Mouse (Mus musculus): Measurements from ENCODE around the gene Rrm1.
"Not testable (repeated sequence)": the region's sequence is repeated elsewhere in the genome, so short reads cannot be mapped to it uniquely, and the experiment has no call there.

Gene Rrm1

DNA sequence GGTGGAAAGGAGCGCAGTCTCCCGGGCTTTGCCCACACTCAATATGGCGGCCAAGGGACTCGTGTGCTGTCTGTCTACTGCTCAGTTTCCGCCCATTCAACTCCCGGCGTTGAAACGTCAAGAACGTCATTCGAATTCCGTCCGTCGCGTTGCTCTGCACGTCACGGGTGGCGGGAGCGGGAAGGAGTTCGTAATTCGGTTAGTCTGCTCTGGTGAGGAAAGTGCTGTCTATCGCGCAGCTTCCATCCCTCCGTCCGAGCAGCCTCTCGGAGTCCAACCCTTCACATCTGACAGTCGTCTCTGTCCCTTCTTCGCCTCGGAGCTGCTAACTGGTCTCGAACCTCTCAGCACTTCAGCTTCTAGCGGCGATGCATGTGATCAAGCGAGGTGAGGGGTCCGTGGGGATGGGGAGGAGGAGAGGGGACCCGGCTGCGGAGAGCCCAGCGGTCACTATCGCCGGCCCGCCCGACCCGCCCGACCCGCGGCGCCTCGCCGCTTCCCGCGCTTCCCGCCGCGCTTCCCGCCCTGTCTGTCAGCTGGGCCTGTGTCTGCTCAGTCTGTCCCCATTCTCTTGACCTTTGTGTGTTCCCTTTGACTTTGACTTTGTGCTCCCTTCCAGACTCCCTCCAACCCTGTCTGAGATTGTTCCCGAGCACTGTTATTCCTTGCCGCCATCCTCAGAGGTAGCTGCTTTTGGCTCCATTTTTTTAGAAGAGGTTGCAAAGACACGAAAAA, at the start of gene Rrm1:
Gene Rrm1, plus strand, starts transcription at position 39 of the 735 bp plus-strand sequence.
- peak; percentile 95 for DNase-seq (ENCODE audit: low read depth, low spot score)

DNA sequence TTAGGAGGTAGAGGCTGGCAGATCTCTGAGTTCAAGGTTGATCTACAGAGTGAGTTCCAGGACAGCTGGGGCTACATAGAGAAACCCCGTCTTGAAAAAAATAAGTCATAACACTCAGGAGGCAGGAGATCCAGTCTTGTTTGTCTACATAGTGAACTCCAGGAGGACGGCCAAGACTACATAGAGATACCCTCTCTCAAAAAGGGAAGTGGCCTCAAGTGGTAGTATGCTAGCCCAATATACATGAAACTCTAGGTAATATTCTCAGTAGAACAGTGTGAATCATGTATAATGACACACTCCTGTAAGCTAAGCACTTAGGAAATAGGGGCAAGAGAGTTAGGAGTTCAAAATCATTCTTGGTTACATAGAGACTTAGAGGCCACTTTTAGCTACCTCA, 47.6 kb upstream of the Rrm1 start:
- no peak for DNase-seq (ENCODE audit: low read depth, low spot score)

DNA sequence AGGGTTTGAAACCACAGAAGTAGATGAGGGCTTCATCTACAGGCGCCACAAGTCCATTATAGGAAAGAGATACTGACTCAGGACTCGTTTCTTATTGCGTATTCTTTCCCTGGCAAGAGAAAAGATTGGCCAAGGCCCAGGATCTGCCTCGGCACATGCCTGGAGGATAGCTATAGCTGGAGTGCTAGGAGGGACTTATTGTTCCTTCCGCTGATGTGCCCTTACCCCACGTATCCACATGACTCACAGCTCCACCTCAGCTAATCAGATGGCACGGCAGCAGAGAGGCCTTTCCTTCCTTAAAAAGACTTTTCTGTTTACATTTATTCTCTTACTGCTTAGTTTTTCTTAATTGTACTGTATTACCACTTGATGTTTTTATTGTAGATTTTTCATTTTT, 45.6 kb upstream of the Rrm1 start:
- DNase-seq (ENCODE audit: low read depth, low spot score), result peak; percentile 18

DNA sequence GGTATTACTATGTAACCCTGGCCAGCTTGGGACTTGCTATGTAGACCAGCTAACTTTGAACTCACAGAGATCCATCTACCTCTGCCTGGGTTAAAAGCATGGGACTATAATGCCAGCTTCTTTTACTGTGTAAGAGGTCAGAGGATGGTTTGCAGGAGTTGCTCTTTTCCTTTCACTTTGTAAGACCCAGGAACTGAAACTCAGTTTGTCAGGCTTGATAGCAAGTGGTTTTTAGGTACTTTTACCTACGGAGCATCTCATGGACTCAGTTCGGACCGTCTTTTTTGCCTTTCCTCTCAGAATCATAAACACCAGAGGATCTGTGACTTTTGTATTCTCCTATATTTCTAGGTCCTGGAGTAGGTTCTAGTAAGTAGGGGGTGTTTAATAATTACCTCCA, 45.2 kb upstream of the Rrm1 start:
- no peak for DNase-seq (ENCODE audit: low read depth, low spot score)

DNA sequence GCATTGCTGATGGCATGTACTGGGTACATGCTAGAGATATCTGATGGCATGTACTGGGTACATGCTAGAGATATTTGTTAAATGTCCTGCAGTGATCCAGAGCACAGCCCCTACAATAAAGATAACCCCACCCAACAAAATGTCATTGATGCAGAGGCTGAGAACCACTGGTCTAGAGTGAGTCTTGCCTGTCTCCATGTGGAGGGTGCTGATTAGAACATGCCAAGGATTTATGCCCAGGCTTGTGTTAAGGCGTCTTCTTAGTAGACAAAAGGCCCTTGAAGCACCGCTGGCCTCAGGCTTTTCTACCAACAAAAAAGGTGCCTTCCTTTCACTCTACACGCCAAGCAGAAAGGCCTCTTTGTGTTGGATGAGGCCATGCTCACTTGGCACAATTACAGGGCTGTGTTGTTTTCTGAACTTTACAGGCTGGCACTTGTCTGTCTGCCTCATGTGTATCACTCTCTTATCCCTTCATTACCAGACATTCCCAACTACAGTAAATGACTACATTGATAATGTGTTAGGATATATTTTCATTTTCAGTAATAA, 42.2 kb upstream of the Rrm1 start:
- no peak for DNase-seq (ENCODE audit: low read depth, low spot score)

DNA sequence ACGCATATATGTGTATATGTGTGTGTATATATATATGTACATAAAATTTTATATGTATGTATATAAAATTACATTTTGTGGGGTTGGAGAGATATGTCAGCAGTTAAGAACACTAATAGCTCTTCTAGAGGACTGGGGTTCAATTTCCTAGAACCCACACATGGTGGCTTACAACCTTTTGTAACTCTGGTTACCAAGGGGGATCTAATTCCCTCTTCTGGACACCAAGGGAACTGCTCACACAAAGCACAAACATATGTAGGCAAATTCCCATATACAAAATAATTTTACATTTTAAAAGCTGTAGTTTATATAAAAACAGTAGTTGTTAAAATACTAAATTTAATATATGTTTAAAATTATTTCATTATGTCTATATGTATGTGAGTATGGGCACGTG, 37.4 kb upstream of the Rrm1 start:
- no peak for DNase-seq (ENCODE audit: low read depth, low spot score)

DNA sequence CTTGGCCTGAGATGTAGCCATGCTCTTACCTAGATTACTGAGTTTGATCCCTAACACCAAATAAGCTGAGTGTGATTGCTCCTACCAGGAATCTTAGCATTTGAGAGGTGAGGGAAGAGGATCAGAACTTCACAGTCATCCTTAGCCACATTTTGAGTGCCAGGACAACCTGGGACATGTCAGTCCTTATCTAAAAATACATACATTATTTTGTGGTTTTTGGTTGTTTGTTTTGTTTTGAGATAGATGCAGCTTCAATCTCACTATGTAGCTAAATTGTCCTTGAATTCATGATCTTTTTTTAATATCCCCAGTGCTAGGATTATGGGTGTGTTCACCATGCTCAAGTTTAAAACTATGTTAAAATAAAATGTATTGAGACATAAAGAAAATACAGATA, 34.1 kb upstream of the Rrm1 start:
- no peak for DNase-seq (ENCODE audit: low read depth, low spot score)

DNA sequence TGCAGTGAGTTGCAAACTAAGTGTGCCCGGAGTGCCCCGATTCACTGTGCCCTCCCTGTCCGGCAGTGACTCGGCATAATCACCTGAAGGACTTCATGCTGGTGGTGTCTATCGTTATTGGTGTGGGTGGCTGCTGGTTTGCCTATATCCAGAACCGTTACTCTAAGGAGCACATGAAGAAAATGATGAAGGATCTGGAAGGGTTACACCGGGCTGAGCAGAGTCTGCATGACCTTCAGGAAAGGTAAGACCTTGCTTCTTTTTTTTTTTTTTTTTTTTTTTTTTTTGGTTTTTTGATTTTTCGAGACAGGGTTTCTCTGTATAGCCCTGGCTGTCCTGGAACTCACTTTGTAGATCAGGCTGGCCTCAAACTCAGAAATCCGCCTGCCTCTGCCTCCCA, 26.2 kb upstream of the Rrm1 start:
- not testable (repeated sequence) for DNase-seq (ENCODE audit: low read depth, low spot score)

DNA sequence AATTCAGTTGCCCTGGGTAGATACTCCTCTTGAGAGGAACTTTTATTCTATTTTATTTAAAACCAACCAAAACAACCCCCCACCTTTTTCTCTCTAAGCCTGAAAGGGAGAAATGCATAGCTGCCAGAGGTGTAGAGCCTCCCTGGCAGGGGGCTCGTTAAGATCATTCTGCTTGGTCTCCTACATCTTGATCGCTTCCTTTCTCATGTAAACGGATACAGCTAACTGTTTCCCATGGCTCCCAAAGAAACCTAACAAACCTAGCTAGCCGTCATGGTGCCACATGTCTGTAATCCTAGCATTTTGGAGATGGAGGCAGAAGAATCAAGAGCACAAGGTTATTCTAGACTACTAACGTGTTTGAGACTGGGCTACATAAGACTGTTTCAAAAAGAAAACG, 25.7 kb upstream of the Rrm1 start:
- no peak for DNase-seq (ENCODE audit: low read depth, low spot score)

DNA sequence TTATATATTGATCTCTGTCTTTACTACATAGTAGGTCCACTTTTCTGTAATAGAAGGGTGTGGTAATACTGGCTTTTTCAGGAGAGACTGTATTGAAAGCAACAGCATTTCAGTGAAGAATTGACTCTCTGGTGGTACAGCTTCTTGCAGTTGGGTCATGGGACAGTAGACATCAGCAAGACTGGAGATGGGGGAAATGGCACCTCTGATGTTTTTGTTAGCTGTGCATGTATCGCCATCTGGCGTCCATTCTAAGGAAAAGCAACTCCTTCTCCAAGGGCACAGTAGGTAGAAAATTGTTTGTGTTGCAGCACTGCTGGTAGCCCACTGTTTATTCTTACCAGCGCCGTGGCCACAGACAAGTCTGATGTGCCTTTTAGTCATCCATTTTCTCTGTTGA, 24.1 kb upstream of the Rrm1 start:
- peak; percentile 81 for DNase-seq (ENCODE audit: low read depth, low spot score)

DNA sequence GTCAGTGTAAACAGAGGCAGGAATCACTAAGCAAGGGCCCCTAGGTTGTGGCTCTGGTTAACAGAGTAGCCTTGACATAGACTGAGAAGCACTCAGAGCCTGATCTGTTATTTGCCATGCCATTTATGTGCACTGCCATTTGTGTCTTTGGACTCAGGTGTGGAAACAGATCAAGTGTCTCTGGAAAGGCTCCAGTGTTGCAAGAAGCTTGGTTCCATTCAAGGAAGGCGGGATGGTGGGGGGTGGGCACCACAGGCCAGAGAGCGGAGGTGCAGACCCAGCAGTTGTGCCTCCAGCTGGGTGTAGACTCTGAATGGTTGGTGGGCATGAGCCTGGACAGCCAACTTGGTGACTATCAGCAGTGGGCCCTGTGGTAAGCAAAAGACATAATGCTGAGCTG, 19.5 kb upstream of the Rrm1 start:
- no peak for DNase-seq (ENCODE audit: low read depth, low spot score)

DNA sequence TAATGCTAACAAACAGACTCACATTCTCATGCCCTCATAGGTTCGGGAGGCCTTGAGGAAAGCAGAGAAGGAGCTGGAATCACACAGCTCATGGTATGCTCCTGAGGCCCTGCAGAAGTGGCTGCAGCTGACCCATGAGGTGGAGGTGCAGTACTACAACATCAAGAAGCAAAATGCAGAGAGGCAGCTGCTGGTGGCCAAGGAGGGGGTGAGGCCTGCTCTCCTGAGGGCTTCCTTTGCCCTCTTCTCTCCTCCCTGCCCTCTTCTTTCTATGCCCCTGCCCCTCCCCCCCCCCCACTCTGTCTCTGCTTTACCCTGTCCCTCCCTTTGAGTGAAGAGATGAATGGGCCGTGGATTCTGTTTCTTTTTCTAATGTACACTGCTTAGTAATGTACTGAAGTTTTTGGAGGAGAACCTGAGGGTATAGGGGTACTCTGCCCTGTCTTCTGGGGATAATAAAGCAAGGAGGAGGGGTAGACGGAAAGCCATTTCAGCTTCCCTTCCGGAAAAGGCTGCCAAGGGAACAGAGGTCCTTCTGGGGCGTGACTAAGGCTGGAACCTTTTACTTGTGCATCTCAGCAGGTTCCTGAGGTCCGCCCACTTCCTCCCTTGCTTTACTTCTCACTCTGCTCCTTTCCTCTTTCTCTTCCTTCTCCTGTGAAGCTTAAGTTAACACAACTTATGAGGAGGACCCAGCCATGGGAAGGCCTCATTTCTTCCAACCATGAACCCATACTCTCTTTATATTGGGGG, 15.4 kb upstream of the Rrm1 start:
- DNase-seq (ENCODE audit: low read depth, low spot score), result no peak

DNA sequence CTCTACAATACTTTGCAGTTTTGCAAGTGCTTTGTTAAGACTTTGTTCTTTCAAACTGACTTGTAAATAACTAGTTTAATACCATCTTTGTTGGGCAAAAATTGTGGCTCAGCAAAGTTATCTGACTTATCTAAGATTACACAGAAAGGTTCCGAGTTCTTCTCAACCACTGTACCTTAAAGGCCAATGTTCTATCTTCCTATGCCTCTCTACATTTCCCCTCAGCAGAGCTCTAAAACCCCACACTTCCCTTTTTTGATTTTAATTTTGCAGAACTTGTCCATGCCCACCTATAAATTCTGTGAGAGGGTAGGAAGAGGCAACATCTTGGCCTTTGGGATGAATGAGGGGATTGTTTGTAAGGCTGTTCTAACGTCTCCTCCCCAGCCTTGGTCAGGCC, 7.2 kb upstream of the Rrm1 start:
- no peak for DNase-seq (ENCODE audit: low read depth, low spot score)

DNA sequence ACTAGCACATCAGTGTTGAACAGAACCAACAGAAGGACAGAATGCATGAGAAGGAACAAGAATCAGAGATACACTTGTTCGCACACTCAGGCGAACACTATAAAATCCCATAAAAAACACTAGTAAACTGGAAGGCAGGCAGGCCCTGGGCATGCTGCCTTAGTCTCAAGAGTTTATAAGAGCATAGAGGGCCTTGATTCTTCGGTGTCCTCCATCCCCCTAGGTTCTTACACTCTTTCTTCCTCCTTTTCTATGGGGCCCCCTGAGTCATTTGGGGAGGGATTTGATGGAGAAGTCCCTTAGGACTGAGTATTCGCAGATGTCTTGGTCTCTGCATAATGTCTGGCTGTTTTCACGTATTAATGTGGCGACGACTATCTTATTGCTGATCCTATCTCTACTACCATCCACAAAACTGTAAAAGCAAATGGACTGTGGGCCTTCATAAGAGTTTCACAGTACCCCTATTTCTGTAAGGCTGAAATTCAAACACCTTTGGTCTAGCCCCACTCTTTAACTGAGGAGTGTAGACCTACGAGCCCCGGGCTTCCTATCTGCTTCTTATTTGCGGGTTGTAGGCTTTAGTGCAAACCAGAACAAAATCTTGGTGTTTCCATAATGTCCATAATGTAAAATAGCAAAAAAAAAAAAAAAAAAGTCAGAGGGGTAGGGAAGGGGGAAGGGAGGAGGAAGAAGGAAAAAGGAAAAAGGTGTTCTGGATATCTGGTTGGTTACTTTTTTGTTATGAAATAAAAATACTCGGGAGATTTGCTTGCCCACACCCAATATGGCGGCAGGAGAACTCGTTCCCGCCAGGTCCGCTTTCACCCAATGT, 456 bp upstream of the Rrm1 start:
- no peak for DNase-seq (ENCODE audit: low read depth, low spot score)

DNA sequence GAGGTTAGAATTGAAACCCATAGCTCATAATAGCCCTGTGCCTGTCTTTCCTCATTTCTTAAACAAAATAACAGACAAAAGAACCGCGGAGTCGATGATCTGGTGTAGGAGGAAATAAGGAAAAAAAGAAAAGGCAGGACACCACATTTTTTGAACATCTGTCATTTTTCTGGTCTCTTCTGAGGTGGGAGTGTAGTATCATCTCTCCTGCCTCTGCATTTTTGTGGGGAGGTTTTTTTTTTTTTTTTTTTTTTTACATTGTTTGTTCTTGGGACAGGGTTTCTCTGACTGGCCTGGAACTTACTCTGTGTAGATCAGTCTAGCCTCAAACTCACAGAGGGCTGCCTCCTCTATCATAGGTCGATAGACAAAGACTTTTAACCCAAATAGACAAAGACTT, 937 bp downstream of the Rrm1 start:
- no peak for DNase-seq (ENCODE audit: low read depth, low spot score)

DNA sequence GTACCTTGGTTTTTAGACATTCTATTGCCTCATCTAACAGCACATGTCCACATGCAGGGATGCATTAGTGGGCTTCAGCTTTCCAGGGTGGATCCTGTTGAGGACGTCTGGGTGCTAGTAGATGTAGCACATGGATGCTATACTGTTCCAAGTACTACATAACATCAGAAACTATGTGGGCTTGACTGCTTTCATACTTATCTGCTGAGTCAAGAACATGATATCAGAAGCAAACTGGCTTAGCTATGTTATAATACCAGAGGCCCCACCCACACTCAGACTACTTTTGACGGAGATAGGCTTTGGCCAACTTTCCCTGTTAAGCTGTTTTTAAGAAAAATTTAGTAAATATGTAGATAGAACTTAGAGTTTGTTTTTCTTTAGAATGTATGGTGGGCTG, 2.8 kb downstream of the Rrm1 start:
- DNase-seq (ENCODE audit: low read depth, low spot score), result no peak

DNA sequence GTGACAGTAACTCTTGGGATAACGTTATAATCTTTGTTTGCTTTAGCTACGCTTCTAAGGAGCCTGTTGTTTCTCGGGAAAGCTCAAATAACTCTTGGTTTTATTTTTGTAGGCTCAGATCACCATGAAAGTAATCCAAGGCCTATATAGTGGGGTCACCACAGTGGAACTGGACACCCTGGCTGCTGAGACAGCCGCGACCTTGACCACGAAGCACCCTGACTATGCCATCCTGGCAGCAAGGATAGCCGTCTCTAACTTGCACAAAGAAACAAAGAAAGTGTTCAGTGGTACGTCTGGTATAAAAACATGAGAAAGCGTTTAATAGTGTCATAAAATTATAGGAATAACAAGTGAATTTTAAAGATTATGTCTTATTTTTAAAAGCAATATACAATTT, 4.9 kb downstream of the Rrm1 start:
- DNase-seq (ENCODE audit: low read depth, low spot score), result peak; percentile 30

DNA sequence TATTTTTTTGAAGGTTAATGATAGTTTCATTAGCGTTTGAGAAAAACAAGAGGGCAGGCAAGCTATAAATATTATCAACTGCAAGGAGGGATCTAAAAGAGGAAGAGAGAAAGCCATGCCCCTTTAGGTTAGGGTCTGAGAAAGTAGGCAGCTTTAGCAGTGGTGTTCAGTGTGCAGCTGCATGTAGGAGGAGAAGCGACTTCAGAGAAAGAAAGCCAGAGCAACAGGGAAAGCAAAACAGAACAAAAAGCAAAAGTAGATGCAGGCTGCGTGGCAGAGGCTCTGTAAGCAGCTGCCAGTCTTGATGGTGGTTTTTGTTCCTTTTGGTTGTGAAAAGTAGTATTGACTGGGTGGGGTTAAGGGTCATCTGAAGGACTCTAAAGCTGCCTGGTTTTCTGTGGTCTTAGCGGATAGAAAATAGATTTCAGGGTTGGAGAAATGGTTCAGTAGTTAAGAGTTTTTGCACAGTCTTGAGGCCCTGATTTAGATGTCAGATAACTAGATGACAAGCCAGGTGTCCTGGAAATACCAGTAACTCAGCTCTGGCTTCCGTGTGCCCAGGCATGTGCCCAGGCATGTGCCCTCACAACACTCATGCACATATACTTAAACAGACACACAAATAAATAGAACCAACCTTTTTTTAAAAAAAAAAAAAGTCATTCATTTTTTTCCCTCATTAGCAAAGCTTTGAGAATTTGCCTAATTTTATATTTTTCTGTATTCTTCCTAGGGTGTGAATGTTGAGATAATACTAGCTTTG, 17.3 kb downstream of the Rrm1 start:
- DNase-seq (ENCODE audit: low read depth, low spot score), result no peak

DNA sequence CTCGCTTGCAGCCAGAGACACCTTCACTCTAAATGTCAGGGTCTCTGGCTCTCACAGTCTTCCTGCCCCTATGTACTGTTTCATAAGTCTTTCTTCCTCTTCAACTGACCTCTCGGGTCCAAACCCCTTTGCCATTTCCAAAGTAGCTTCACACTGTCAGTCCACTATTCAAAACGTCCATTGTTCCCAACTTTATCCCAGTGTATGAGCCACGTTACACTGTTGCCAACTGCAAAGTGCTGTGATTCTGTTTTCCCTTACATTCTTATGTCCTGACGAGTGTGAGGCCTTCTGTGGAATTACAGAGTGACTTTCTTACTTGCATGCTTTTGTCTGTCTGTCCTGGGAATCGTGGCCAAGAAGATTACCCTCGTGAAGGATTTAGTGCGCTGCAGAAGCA, 26.1 kb downstream of the Rrm1 start:
- DNase-seq (ENCODE audit: low read depth, low spot score), result no peak

DNA sequence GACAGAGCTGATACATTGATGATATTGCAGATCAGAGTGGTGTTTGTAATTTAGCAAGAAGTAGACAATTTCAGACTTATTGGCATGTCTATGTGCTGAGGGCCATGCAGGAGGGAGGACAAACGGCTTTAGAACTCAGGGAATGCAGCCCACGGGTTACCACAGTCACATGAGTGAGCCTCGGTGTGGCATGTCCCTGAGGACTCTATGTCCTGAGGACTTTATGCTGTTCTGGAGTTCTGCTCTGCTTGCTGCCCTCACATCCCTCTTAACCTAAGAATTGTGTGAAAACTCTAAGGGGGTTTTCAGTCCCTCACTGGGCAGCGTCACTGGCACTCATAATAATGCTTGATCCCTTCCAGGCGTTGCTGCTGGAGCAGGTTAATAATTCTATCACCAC, 31.2 kb downstream of the Rrm1 start:
- DNase-seq (ENCODE audit: low read depth, low spot score), result no peak

DNA sequence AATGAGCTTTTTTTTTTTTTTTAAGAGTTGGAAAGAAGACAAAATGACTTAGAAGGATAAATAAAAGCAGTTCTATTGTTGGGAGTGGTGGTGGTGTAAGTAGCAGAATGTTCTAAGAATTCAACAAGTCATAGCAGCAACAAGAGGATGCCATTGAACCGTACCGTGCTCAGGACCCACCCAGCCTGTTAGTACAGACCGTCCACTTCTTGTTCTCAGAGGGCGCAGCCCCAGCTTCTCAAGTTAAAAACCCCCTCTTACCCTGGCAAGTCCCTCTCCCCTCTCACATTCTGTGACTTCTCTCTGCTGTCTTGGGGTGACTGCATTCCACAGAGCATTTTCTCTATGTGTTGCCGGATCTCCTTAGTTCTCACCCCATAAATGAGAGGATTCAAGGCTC, 35.1 kb downstream of the Rrm1 start:
- no peak for DNase-seq (ENCODE audit: low read depth, low spot score)
